Mouse (Mus musculus): ENCODE measurements around the gene Zfp704.

DNA sequence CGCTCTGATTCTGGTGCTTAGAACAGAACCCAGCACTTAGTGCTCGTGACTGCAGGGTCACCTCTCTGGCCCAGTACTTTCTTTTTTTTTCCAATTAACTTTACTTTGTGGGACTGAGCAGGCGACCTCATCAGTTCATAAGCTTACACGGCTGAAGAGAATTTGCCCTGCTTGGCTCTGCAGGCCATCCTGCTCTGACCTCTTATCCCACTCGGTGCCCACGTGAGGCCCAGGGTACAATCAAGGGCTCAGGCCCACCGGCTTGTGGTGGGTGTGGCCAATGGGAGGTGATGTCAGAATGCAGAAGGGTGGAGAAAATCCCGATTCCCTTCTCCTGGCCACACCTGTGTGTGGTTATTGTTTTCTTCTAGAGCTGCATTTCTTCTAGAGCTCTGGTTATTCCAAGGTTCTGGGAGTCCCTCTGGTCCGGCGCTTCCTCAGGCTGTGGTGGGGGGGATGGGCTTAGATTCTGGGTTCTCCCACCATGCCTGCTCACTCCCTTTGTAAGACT lies 153.4 kb downstream of the Zfp704 start:
- TF ChIP-seq TAL1 (IDR thresholded peaks at IDR 0.05; ENCODE audit: low read length), result no peak
- no peak for TF ChIP-seq GATA1 (IDR thresholded peaks at IDR 0.05; ENCODE audit: low read length)
